Mouse (Mus musculus): ENCODE results near the gene Cars2.

- TF ChIP-seq CTCF (IDR thresholded peaks at IDR 0.05; ENCODE audit: low read depth, low read length), result no peak
- TF ChIP-seq POLR2A (IDR thresholded peaks at IDR 0.05; ENCODE audit: extremely low read depth, insufficient read depth, low read length), result no peak
Measured at GRCm38 (mm10) chr8:11498281-11498680, 52.3 kb downstream of the Cars2 start.
